In the genomic region with DNA sequence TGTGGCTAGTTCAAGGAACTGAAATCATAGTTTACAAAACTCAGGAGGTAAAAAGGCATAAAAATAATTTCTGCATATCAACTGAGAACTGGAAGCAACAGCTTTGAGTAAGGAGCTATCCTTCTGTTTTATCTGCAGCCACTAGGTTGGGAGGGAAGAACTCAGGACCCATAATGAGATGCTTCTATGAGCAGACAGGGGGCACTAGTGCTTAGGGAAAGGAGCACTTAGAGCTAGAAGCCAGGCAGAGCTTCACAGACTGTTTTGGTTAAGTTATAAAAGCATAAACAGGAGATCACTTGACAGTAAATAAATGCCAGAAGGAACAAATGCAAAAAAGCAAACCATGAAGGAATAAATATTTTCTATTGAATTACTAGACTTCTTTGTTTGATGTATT, we compare ENCODE assay signal across 10 mouse cellular contexts. TPM values are rescaled to one million over a fixed set of nuclear protein-coding genes. Genes with fewer than 3 reads are reported as not detected.
DNase-seq lines count a peak whose midpoint lies in the region; ATAC-seq and TF ChIP-seq lines count a peak whose summit lies in the region.
"Had no signal": no experiment of that assay in that cellular context is flagged by ENCODE, and none has a peak within 500 bp of the region (broad histone marks: within the 10 kb centered on the region; RNA-seq: fewer than 3 reads in every experiment).

No protein-coding gene starts in this region.

- no peak overlapping the region for H3K9ac ChIP-seq in heart, postnatal 0 days (replicated peaks; ENCODE audit: low read depth, low read length)
- H3K9ac ChIP-seq in heart, embryonic 12.5 days = no peak overlapping the region

- H3K4me3 ChIP-seq in heart, postnatal 0 days (ENCODE audit: low read depth, low read length) = no peak overlapping the region
- H3K4me3 ChIP-seq in heart, embryonic 12.5 days = no peak overlapping the region

- ATAC-seq in heart, postnatal 0 days (ENCODE audit: insufficient read depth, low read depth) = no peak; the same call in 1 of the 2 replicates
- ATAC-seq in heart, embryonic 12.5 days (ENCODE audit: insufficient number of reproducible peaks, low FRiP score) = no peak

- H3K27ac ChIP-seq in heart, postnatal 0 days (ENCODE audit: low read depth) = no peak overlapping the region
- no peak overlapping the region for H3K27ac ChIP-seq in heart, embryonic 12.5 days (ENCODE audit: poor library complexity, severe bottlenecking)

- no peak for TF ChIP-seq EP300 in heart, postnatal 0 days (IDR thresholded peaks at IDR 0.05; ENCODE audit: low read depth)

- no peak overlapping the region for H3K4me2 ChIP-seq in heart, postnatal 0 days (ENCODE audit: low read depth, low read length)
- no peak overlapping the region for H3K4me2 ChIP-seq in heart, embryonic 12.5 days

- H3K4me1 ChIP-seq in heart, postnatal 0 days (ENCODE audit: control insufficient read depth, insufficient read depth) = no peaks in the 10 kb centered on the region
- H3K4me1 ChIP-seq in heart, embryonic 12.5 days (replicated peaks) = peaks cover 2% of the 10 kb centered on the region; the same call in 1 of the 2 replicates

- TF ChIP-seq CTCF in heart, postnatal 0 days (IDR thresholded peaks at IDR 0.05; ENCODE audit: low read depth) = peak; percentile 84

- H3K27me3 ChIP-seq in heart, postnatal 0 days (ENCODE audit: control insufficient read depth, insufficient read depth, low read length) = no peaks in the 10 kb centered on the region
- no peaks in the 10 kb centered on the region for H3K27me3 ChIP-seq in heart, embryonic 12.5 days (replicated peaks)
- no peaks in the 10 kb centered on the region for H3K27me3 ChIP-seq in splenic B cell, adult 2 months (ENCODE audit: control insufficient read depth, insufficient read depth, low read length, poor library complexity, severe bottlenecking)

- DNase-seq in heart, postnatal 0 days (ENCODE audit: low spot score) = peak; percentile 64
- peak; percentile 80 for DNase-seq in 3T3-L1 (ENCODE audit: low read depth, low spot score)
- peak; percentile 32 for DNase-seq in Muller cell, postnatal 12 days (ENCODE audit: inconsistent ontology term)
- DNase-seq in embryo, embryonic 11.5 days (ENCODE audit: low read depth, low spot score) = peak; percentile 20
- DNase-seq in kidney, postnatal 4 days = peak; percentile 11 to 34
- peak; percentile 51 for DNase-seq in splenic B cell, adult 2 months (ENCODE audit: low read depth, low spot score)
- no peak for DNase-seq in natural killer cell, adult 2 months (ENCODE audit: low spot score in 2 of 2)

- H3K36me3 ChIP-seq in heart, postnatal 0 days (replicated peaks; ENCODE audit: control insufficient read depth, insufficient read depth, low read length) = no peaks in the 10 kb centered on the region
- no peaks in the 10 kb centered on the region for H3K36me3 ChIP-seq in heart, embryonic 12.5 days
- no peaks in the 10 kb centered on the region for H3K36me3 ChIP-seq in splenic B cell, adult 2 months (ENCODE audit: control insufficient read depth, insufficient read depth, low read length, poor library complexity, severe bottlenecking)

- H3K9me3 ChIP-seq in heart, postnatal 0 days (replicated peaks; ENCODE audit: control insufficient read depth, low read length) = no peaks in the 10 kb centered on the region
- H3K9me3 ChIP-seq in heart, embryonic 12.5 days (replicated peaks) = no peaks in the 10 kb centered on the region

RNA-seq across cellular contexts. Expression of a gene that starts 44.2 kb away (rescaled TPM):
- 104 and 123 TPM in 2 replicates for total RNA-seq in heart, postnatal 0 days (2014; rRNA removed; ENCODE audit: low replicate concordance)
- polyA plus RNA-seq in heart, postnatal 0 days (2015; fragmentation: Nextera tagmentation; extraction: Ambion mirVana) = 86.9 and 96.8 TPM in 2 replicates
- 60.3 and 63.1 TPM in 2 replicates for polyA plus RNA-seq in heart, embryonic 12.5 days (2016; fragmentation: Nextera tagmentation; extraction: Ambion mirVana)

RNA-seq across cellular contexts. Expression of a gene that starts 58.7 kb away (rescaled TPM):
- total RNA-seq in heart, postnatal 0 days (2014; rRNA removed; ENCODE audit: low replicate concordance) = not detected in 2 replicates
- not detected in 2 replicates for polyA plus RNA-seq in heart, postnatal 0 days (2015; fragmentation: Nextera tagmentation; extraction: Ambion mirVana)
- polyA plus RNA-seq in heart, embryonic 12.5 days (2016; fragmentation: Nextera tagmentation; extraction: Ambion mirVana) = not detected in 2 replicates
- total RNA-seq: left cerebral cortex, postnatal 25 days had no signal
- polyA plus RNA-seq: spleen, adult 2 months had no signal

Comparison
In these comparisons a context has a peak if more than half of its experiments do, and no peak if none do; other contexts are left out.
1. DNase-seq: peak in heart, postnatal 0 days (single experiment), 3T3-L1 (single experiment), Muller cell, postnatal 12 days (single experiment), embryo, embryonic 11.5 days (single experiment), kidney, postnatal 4 days (2 of 2) and splenic B cell, adult 2 months (single experiment); none in natural killer cell, adult 2 months (0 of 2).